In genomic region chr6:137735671-137736238, GRCm38 (mm10) we compare ENCODE assay signal across 7 mouse cellular contexts. TPM values are rescaled to one million over a fixed set of nuclear protein-coding genes. Genes with fewer than 3 reads are reported as not detected.
DNase-seq lines count a peak whose midpoint lies in the region; ATAC-seq lines count a peak whose summit lies in the region.

No protein-coding gene starts in this region.

- peak overlapping the region; percentile 63; the same call in 1 of the 2 replicates for H3K27ac ChIP-seq in lung, embryonic 16.5 days (ENCODE audit: low read length)
- H3K27ac ChIP-seq in hindbrain, embryonic 11.5 days (ENCODE audit: low read depth, low read length) = peak overlapping the region; percentile 68; the same call in 1 of the 2 replicates
- peak overlapping the region; percentile 94 for H3K27ac ChIP-seq in midbrain, embryonic 10.5 days (replicated peaks)

- DNase-seq in lung, postnatal 36 days = no peak
- DNase-seq in cerebellum, postnatal 10 days = peak; percentile 35 to 55
- no peak for DNase-seq in hindbrain, embryonic 11.5 days (ENCODE audit: low spot score)
- no peak for DNase-seq in midbrain, embryonic 10.5 days (ENCODE audit: low spot score)
- no peak for DNase-seq in retina, postnatal 1 day
- no peak for DNase-seq in thymus, adult 18-20 months

- H3K9me3 ChIP-seq in lung, embryonic 16.5 days (ENCODE audit: control insufficient read depth, low read length) = no peaks in the 10 kb centered on the region
- H3K9me3 ChIP-seq in hindbrain, embryonic 11.5 days (ENCODE audit: control insufficient read depth, low read length) = no peaks in the 10 kb centered on the region
- no peaks in the 10 kb centered on the region for H3K9me3 ChIP-seq in midbrain, embryonic 10.5 days (replicated peaks)

- peak overlapping the region; percentile 83 for H3K4me2 ChIP-seq in lung, embryonic 16.5 days (ENCODE audit: low read depth, low read length)
- peak overlapping the region; percentile 41 for H3K4me2 ChIP-seq in hindbrain, embryonic 11.5 days (replicated peaks; ENCODE audit: low read depth, low read length)

- peaks cover 12% of the 10 kb centered on the region for H3K4me1 ChIP-seq in lung, embryonic 16.5 days (replicated peaks; ENCODE audit: control insufficient read depth, insufficient read depth, low read length)
- H3K4me1 ChIP-seq in hindbrain, embryonic 11.5 days (replicated peaks; ENCODE audit: control insufficient read depth, insufficient read depth, low read length) = no peaks in the 10 kb centered on the region; the same call in 1 of the 2 replicates
- peaks cover 18% of the 10 kb centered on the region for H3K4me1 ChIP-seq in midbrain, embryonic 10.5 days

- ATAC-seq in lung, embryonic 16.5 days (ENCODE audit: low read depth) = no peak
- ATAC-seq in hindbrain, embryonic 11.5 days (ENCODE audit: low FRiP score) = no peak

- peak overlapping the region; percentile 70 for H3K4me3 ChIP-seq in lung, embryonic 16.5 days (ENCODE audit: low read length)
- peak overlapping the region; percentile 89 for H3K4me3 ChIP-seq in hindbrain, embryonic 11.5 days (ENCODE audit: low read depth, low read length)
- H3K4me3 ChIP-seq in midbrain, embryonic 10.5 days = peak overlapping the region; percentile 90

- WGBS in lung, embryonic 16.5 days = 8% methylated on average over 17 of the region's 17 CpGs
- 13% methylated on average over 17 of the region's 17 CpGs for WGBS in hindbrain, embryonic 11.5 days
- 11% methylated on average over 17 of the region's 17 CpGs for WGBS in midbrain, embryonic 10.5 days

- H3K9ac ChIP-seq in lung, embryonic 16.5 days (ENCODE audit: low read length) = peak overlapping the region; percentile 94
- H3K9ac ChIP-seq in hindbrain, embryonic 11.5 days (ENCODE audit: low read depth, low read length) = peak overlapping the region; percentile 90

- H3K27me3 ChIP-seq in lung, embryonic 16.5 days (ENCODE audit: control insufficient read depth, insufficient read depth, low read depth, low read length) = no peaks in the 10 kb centered on the region
- H3K27me3 ChIP-seq in hindbrain, embryonic 11.5 days (ENCODE audit: control insufficient read depth, insufficient read depth, low read length) = no peaks in the 10 kb centered on the region
- peaks cover 7% of the 10 kb centered on the region; the same call in 1 of the 2 replicates for H3K27me3 ChIP-seq in midbrain, embryonic 10.5 days (ENCODE audit: low read depth, poor library complexity, severe bottlenecking)

- H3K36me3 ChIP-seq in lung, embryonic 16.5 days (ENCODE audit: control insufficient read depth, insufficient read depth, low read length) = peaks cover 13% of the 10 kb centered on the region
- H3K36me3 ChIP-seq in hindbrain, embryonic 11.5 days (ENCODE audit: control insufficient read depth, insufficient read depth, low read length) = no peaks in the 10 kb centered on the region
- H3K36me3 ChIP-seq in midbrain, embryonic 10.5 days = peaks cover 43% of the 10 kb centered on the region

RNA-seq across cellular contexts. Expression of gene Strap, which starts 0.9 kb away (rescaled TPM):
- 124 and 135 TPM in 2 replicates for polyA plus RNA-seq in lung, embryonic 16.5 days (2015; fragmentation: Nextera tagmentation; extraction: Ambion mirVana)
- 245 and 263 TPM in 2 replicates for polyA plus RNA-seq in hindbrain, embryonic 11.5 days (2014; fragmentation: Nextera tagmentation; extraction: Ambion mirVana)
- 222 and 233 TPM in 2 replicates for polyA plus RNA-seq in midbrain, embryonic 10.5 days (2016; fragmentation: Nextera tagmentation; extraction: Ambion mirVana)

RNA-seq across cellular contexts. Expression of gene Dera, which starts 18.6 kb away (rescaled TPM):
- 65.1 and 65.9 TPM in 2 replicates for polyA plus RNA-seq in lung, embryonic 16.5 days (2015; fragmentation: Nextera tagmentation; extraction: Ambion mirVana)
- polyA plus RNA-seq in hindbrain, embryonic 11.5 days (2014; fragmentation: Nextera tagmentation; extraction: Ambion mirVana) = 54.1 and 62.5 TPM in 2 replicates
- 59.6 and 68.0 TPM in 2 replicates for polyA plus RNA-seq in midbrain, embryonic 10.5 days (2016; fragmentation: Nextera tagmentation; extraction: Ambion mirVana)

Comparison
In these comparisons a context has a peak if more than half of its experiments do, and no peak if none do; other contexts are left out.
1. DNase-seq: peak in cerebellum, postnatal 10 days (2 of 2); none in lung, postnatal 36 days (single experiment), hindbrain, embryonic 11.5 days (single experiment), midbrain, embryonic 10.5 days (single experiment), retina, postnatal 1 day (single experiment) and thymus, adult 18-20 months (0 of 2).
2. Peak in every context shown above with its lines, with median percentiles within 50 percentile points of each other: H3K27ac ChIP-seq and H3K4me3 ChIP-seq.